ENCODE assay signal across 28 mouse cellular contexts in the genomic region with DNA sequence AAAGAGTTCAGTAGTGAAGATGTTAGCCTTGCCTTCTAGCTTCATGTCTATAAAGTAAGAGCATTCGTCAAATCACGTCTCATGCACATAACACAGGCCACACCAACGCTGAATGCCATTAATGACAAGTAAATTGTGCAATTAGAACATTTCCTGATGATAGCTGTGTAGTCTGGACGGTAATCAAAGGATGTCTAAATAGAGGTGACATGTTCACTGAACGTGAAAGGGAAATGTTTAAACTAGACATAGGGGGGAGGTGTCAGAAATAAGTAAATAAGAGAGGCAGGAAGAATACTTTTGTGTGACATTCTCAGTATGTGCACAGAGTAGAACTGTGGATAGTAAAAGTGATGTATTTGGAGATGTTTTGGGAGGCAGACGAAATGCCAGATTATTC.
"Had no signal": no experiment of that assay in that cellular context is flagged by ENCODE, and none has a peak within 500 bp of the region (broad histone marks: within the 10 kb centered on the region; RNA-seq: fewer than 3 reads in every experiment).

No protein-coding gene starts in this region.

- H3K9me3 ChIP-seq: heart, embryonic 15.5 days; hindbrain, embryonic 13.5 days; hindbrain, embryonic 15.5 days; kidney, embryonic 15.5 days; limb, embryonic 10.5 days; liver, embryonic 13.5 days; liver, embryonic 15.5 days had no signal

- ATAC-seq: hindbrain, postnatal 0 days; intestine, embryonic 16.5 days had no signal

- H3K36me3 ChIP-seq: heart, embryonic 13.5 days; heart, embryonic 15.5 days; hindbrain, embryonic 13.5 days; hindbrain, embryonic 15.5 days; kidney, embryonic 15.5 days; limb, embryonic 10.5 days; limb, embryonic 12.5 days; liver, embryonic 13.5 days; liver, embryonic 15.5 days had no signal

- DNase-seq: gastrocnemius, postnatal 14 days; gastrocnemius, postnatal 36 days; heart, adult 18-20 months; heart, postnatal 14 days; heart, postnatal 36 days; kidney, adult 11 months; kidney, adult 2 months; kidney, adult 9 months; kidney, postnatal 14 days; kidney, postnatal 36 days; layer of hippocampus, adult 9-11 months; layer of hippocampus, postnatal 36 days; liver; liver, embryonic 13.5 days had no signal

- H3K9ac ChIP-seq: heart, embryonic 13.5 days; heart, embryonic 15.5 days; hindbrain, embryonic 13.5 days; hindbrain, embryonic 15.5 days; kidney, embryonic 15.5 days; limb, embryonic 12.5 days; liver, embryonic 13.5 days; liver, embryonic 15.5 days had no signal

- H3K27ac ChIP-seq: heart, embryonic 13.5 days; heart, embryonic 15.5 days; hindbrain, embryonic 13.5 days; hindbrain, embryonic 15.5 days; hindbrain, postnatal 0 days; kidney, embryonic 15.5 days; kidney, postnatal 0 days; left cerebral cortex, adult 2 months; limb, embryonic 10.5 days; limb, embryonic 12.5 days; liver, embryonic 13.5 days; liver, embryonic 15.5 days had no signal

- H3K27me3 ChIP-seq: heart, embryonic 13.5 days; heart, embryonic 15.5 days; hindbrain, embryonic 13.5 days; hindbrain, embryonic 15.5 days; kidney, embryonic 15.5 days; limb, embryonic 12.5 days; liver, embryonic 13.5 days; liver, embryonic 15.5 days had no signal

- H3K4me2 ChIP-seq: heart, embryonic 11.5 days; heart, embryonic 13.5 days; heart, embryonic 15.5 days; hindbrain, embryonic 13.5 days; hindbrain, embryonic 15.5 days; kidney, embryonic 15.5 days; limb, embryonic 12.5 days; liver, embryonic 11.5 days; liver, embryonic 13.5 days; liver, embryonic 15.5 days had no signal

- H3K4me1 ChIP-seq: heart, embryonic 13.5 days; heart, embryonic 15.5 days; hindbrain, embryonic 13.5 days; hindbrain, embryonic 15.5 days; kidney, embryonic 15.5 days; limb, embryonic 10.5 days; limb, embryonic 12.5 days; liver, embryonic 13.5 days; liver, embryonic 15.5 days had no signal

- H3K4me3 ChIP-seq: heart, embryonic 13.5 days; heart, embryonic 15.5 days; hindbrain, embryonic 13.5 days; hindbrain, embryonic 15.5 days; kidney, embryonic 15.5 days; left cerebral cortex, adult 2 months; limb, embryonic 10.5 days; limb, embryonic 12.5 days; liver, embryonic 13.5 days; liver, embryonic 15.5 days had no signal
